Mouse (Mus musculus) heart, embryonic 11.5 days (tissue): ENCODE data around the gene Hoxd3. TPM values are rescaled to one million over a fixed set of nuclear protein-coding genes. Genes with fewer than 3 reads are reported as not detected.
A peak's percentile ranks its signal among the peaks of the same experiment; 100 is the strongest.

Source experiments
- ATAC-seq: fragments of 200-750 bp; cut with Nextera tagmentation; replicated peaks from 2 replicates; pipeline ENCODE4 v1.8.0; 2017; ENCODE audit warnings: moderate library complexity; ENCODE audit not compliant: insufficient number of reproducible peaks, low FRiP score, low TSS enrichment
- H3K27ac ChIP-seq: fragments of 300-500 bp; sonication (generic); 2 replicates; pipeline ENCODE4 v1.5.1; 2014; ENCODE audit warnings: mild to moderate bottlenecking, low read depth, low read length
- H3K27me3 ChIP-seq: fragments of 300-500 bp; sonication (generic); 2 replicates; pipeline ENCODE4 v1.6.1; 2014; ENCODE audit warnings: mild to moderate bottlenecking, low read length, mixed read lengths; ENCODE audit not compliant: control insufficient read depth, insufficient read depth
- H3K36me3 ChIP-seq: fragments of 300-500 bp; sonication (generic); 2 replicates; pipeline ENCODE4 v1.6.1; 2014; ENCODE audit warnings: mild to moderate bottlenecking, low read length, moderate library complexity, mixed read lengths; ENCODE audit not compliant: control insufficient read depth, insufficient read depth
- H3K4me1 ChIP-seq: fragments of 300-500 bp; sonication (generic); 2 replicates; pipeline ENCODE4 v1.6.1; 2014; ENCODE audit warnings: low read length; ENCODE audit not compliant: control insufficient read depth, insufficient read depth
- H3K4me2 ChIP-seq: fragments of 300-500 bp; sonication (generic); 2 replicates; pipeline ENCODE4 v1.6.1; 2014; ENCODE audit warnings: mild to moderate bottlenecking, moderate library complexity
- H3K4me3 ChIP-seq: fragments of 300-500 bp; sonication (generic); 2 replicates; pipeline ENCODE4 v1.5.1; 2014; ENCODE audit warnings: low read depth, low read length
- H3K9ac ChIP-seq: fragments of 300-500 bp; sonication (generic); 2 replicates; pipeline ENCODE4 v1.6.1; 2014; ENCODE audit warnings: mild to moderate bottlenecking, low read depth, low read length, moderate library complexity
- H3K9me3 ChIP-seq: fragments of 300-500 bp; sonication (generic); replicated peaks from 2 replicates; pipeline ENCODE4 v1.6.1; 2016; ENCODE audit warnings: low read length; ENCODE audit not compliant: control insufficient read depth
- WGBS: fragments of 180-500 bp; shearing (Covaris S2); extraction: QIAGEN DNeasy Blood & Tissue Kit; methylation state at CpG from one replicate; pipeline ENCODE4 v1.1.7; 2014; ENCODE audit not compliant: insufficient replicate concordance; 5-methylcytosine and 5-hydroxymethylcytosine counted together
- polyA plus RNA-seq: library from polyadenylated mRNA; unstranded; fragments of >200 nt; fragmentation: Nextera tagmentation; extraction: Ambion mirVana; gene quantifications from 2 replicates; pipeline ENCODE4 v1.2.1, GENCODE M21; 2014

Gene Hoxd3
- polyA plus RNA-seq, 1 experiment from 2014 or later: 3.1 TPM

- Histone ChIP-seq H3K27me3 (peaks cover 94% of the 10 kb centered on the region), H3K9me3 (no peaks in the 10 kb centered on the region), H3K27ac (no peak overlapping the region), H3K9ac (no peak overlapping the region), H3K4me2 (peak overlapping the region; percentile 49), H3K4me1 (no peaks in the 10 kb centered on the region), H3K4me3 (peak overlapping the region; percentile 30), H3K36me3 (no peaks in the 10 kb centered on the region)
- under 1% methylated on average over 45 of the region's 51 CpGs for WGBS
- ATAC-seq: no peak
Measured at GRCm38 (mm10) chr2:74682796-74683195, 28.9 kb upstream of the Hoxd3 start.

- peaks cover 96% of the 10 kb centered on the region for H3K27me3 ChIP-seq
- no peaks in the 10 kb centered on the region for H3K36me3 ChIP-seq
- no peaks in the 10 kb centered on the region for H3K4me1 ChIP-seq
- no peak overlapping the region for H3K27ac ChIP-seq
- no peak overlapping the region for H3K9ac ChIP-seq
- H3K9me3 ChIP-seq: no peaks in the 10 kb centered on the region
- ATAC-seq: no peak
- no peak overlapping the region for H3K4me3 ChIP-seq
- WGBS: under 1% methylated on average over 18 of the region's 18 CpGs
- no peak overlapping the region for H3K4me2 ChIP-seq
Measured at GRCm38 (mm10) chr2:74683471-74683951, 28.2 kb upstream of the Hoxd3 start.

- Histone ChIP-seq H3K36me3 (no peaks in the 10 kb centered on the region), H3K4me2 (no peak overlapping the region), H3K4me3 (no peak overlapping the region), H3K9ac (no peak overlapping the region), H3K9me3 (no peaks in the 10 kb centered on the region), H3K27ac (no peak overlapping the region), H3K4me1 (no peaks in the 10 kb centered on the region), H3K27me3 (peaks cover 96% of the 10 kb centered on the region)
- WGBS: 3% methylated on average over 12 of the region's 12 CpGs
- no peak for ATAC-seq
Measured at GRCm38 (mm10) chr2:74684106-74684505, 27.6 kb upstream of the Hoxd3 start.

GRCm38 (mm10) chr2:74685059-74685603 lies 26.6 kb upstream of the Hoxd3 start:
- Histone ChIP-seq H3K27me3 (peaks cover 96% of the 10 kb centered on the region), H3K4me3 (no peak overlapping the region), H3K4me2 (no peak overlapping the region), H3K9me3 (no peaks in the 10 kb centered on the region), H3K36me3 (no peaks in the 10 kb centered on the region), H3K27ac (no peak overlapping the region), H3K9ac (no peak overlapping the region), H3K4me1 (no peaks in the 10 kb centered on the region)
- ATAC-seq: no peak
- 13% methylated on average over 4 of the region's 4 CpGs for WGBS

- WGBS: 5% methylated on average over 17 of the region's 17 CpGs
- Histone ChIP-seq H3K9me3 (no peaks in the 10 kb centered on the region), H3K4me1 (peaks cover 4% of the 10 kb centered on the region), H3K9ac (no peak overlapping the region), H3K27ac (no peak overlapping the region), H3K4me2 (no peak overlapping the region), H3K27me3 (peaks cover 92% of the 10 kb centered on the region), H3K36me3 (no peaks in the 10 kb centered on the region), H3K4me3 (no peak overlapping the region)
- no peak for ATAC-seq
Measured at GRCm38 (mm10) chr2:74686301-74686987, 25.3 kb upstream of the Hoxd3 start.

- Histone ChIP-seq H3K27ac (no peak overlapping the region), H3K4me3 (no peak overlapping the region), H3K4me1 (peaks cover 6% of the 10 kb centered on the region), H3K36me3 (no peaks in the 10 kb centered on the region), H3K9me3 (no peaks in the 10 kb centered on the region), H3K9ac (no peak overlapping the region), H3K4me2 (no peak overlapping the region), H3K27me3 (peaks cover 92% of the 10 kb centered on the region)
- no peak for ATAC-seq
- under 1% methylated on average over 27 of the region's 27 CpGs for WGBS
Measured at GRCm38 (mm10) chr2:74686988-74687697, 24.6 kb upstream of the Hoxd3 start.

GRCm38 (mm10) chr2:74687698-74688555 lies 23.8 kb upstream of the Hoxd3 start:
- WGBS: 1% methylated on average over 31 of the region's 31 CpGs
- no peak for ATAC-seq
- Histone ChIP-seq H3K9ac (no peak overlapping the region), H3K36me3 (no peaks in the 10 kb centered on the region), H3K4me1 (peaks cover 6% of the 10 kb centered on the region), H3K4me3 (no peak overlapping the region), H3K27me3 (peaks cover 90% of the 10 kb centered on the region), H3K4me2 (no peak overlapping the region), H3K27ac (no peak overlapping the region), H3K9me3 (no peaks in the 10 kb centered on the region)

- ATAC-seq: no peak
- H3K9ac ChIP-seq: no peak overlapping the region
Measured at GRCm38 (mm10) chr2:74688795-74689573, 22.7 kb upstream of the Hoxd3 start.

More at GRCm38 (mm10) chr2:74688795-74689573, 22.7 kb upstream of the Hoxd3 start:
- no peak overlapping the region for H3K27ac ChIP-seq
- peaks cover 6% of the 10 kb centered on the region for H3K4me1 ChIP-seq
- 3% methylated on average over 12 of the region's 12 CpGs for WGBS
- H3K27me3 ChIP-seq: peaks cover 90% of the 10 kb centered on the region
- H3K36me3 ChIP-seq: no peaks in the 10 kb centered on the region
- H3K4me3 ChIP-seq: no peak overlapping the region
- H3K4me2 ChIP-seq: no peak overlapping the region
- no peaks in the 10 kb centered on the region for H3K9me3 ChIP-seq
